Mouse (Mus musculus) midbrain, postnatal 0 days (tissue): ENCODE data around the gene Kdm2a. TPM values are rescaled to one million over a fixed set of nuclear protein-coding genes. Genes with fewer than 3 reads are reported as not detected.

Experiments
- ATAC-seq: fragments of 200-750 bp; cut with Nextera tagmentation; 2 replicates; pipeline ENCODE4 v1.8.0; 2017; ENCODE audit warnings: moderate number of reproducible peaks, mild to moderate bottlenecking, moderate TSS enrichment, moderate library complexity; ENCODE audit not compliant: low FRiP score
- DNase-seq: peaks from one replicate; pipeline ENCODE4 v3.0.0-alpha.2; 2015; ENCODE audit warnings: low spot score
- H3K27ac ChIP-seq: fragments of 300-500 bp; sonication (generic); 2 replicates; pipeline ENCODE4 v1.5.1; 2014; ENCODE audit warnings: low read depth, mild to moderate bottlenecking, low read length, mixed read lengths
- H3K27me3 ChIP-seq: fragments of 300-500 bp; sonication (generic); 2 replicates; pipeline ENCODE4 v1.6.1; 2014; ENCODE audit warnings: low read length, control low read depth, mixed read lengths; ENCODE audit not compliant: insufficient read depth
- H3K36me3 ChIP-seq: fragments of 300-500 bp; sonication (generic); 2 replicates; pipeline ENCODE4 v1.6.1; 2014; ENCODE audit warnings: low read length, control low read depth, mixed read lengths; ENCODE audit not compliant: insufficient read depth
- H3K4me1 ChIP-seq: fragments of 300-500 bp; sonication (generic); 2 replicates; pipeline ENCODE4 v1.6.1; 2014; ENCODE audit warnings: mild to moderate bottlenecking, control low read depth, antibody characterized with exemption, low read length, mixed read lengths; ENCODE audit not compliant: insufficient read depth
- H3K4me2 ChIP-seq: fragments of 300-500 bp; sonication (generic); 2 replicates; pipeline ENCODE4 v1.6.1; 2014; ENCODE audit warnings: low read depth, mild to moderate bottlenecking, low read length, mixed read lengths; ENCODE audit not compliant: poor library complexity, severe bottlenecking
- H3K4me3 ChIP-seq: fragments of 300-500 bp; sonication (generic); 2 replicates; pipeline ENCODE4 v1.5.1; 2014; ENCODE audit warnings: low read depth, mild to moderate bottlenecking, low read length, moderate library complexity
- H3K9ac ChIP-seq: fragments of 300-500 bp; sonication (generic); replicated peaks from 2 replicates; pipeline ENCODE4 v1.6.1; 2014; ENCODE audit warnings: mild to moderate bottlenecking, low read length, moderate library complexity, mixed read lengths; ENCODE audit not compliant: poor library complexity, severe bottlenecking
- H3K9me3 ChIP-seq: fragments of 300-500 bp; sonication (generic); 2 replicates; pipeline ENCODE4 v1.6.1; 2016; ENCODE audit warnings: low read length, control low read depth
- CTCF ChIP-seq: IDR thresholded peaks from 2 replicates; pipeline ENCODE4 v1.5.1; 2016; ENCODE audit warnings: antibody characterized with exemption, mild to moderate bottlenecking
- WGBS: fragments of 180-500 bp; shearing (Covaris S2); extraction: QIAGEN DNeasy Blood & Tissue Kit; methylation state at CpG from one replicate; pipeline ENCODE4 v1.1.7; 2014; 5-methylcytosine and 5-hydroxymethylcytosine counted together
- polyA plus RNA-seq: library from polyadenylated mRNA; unstranded; fragments of >200 nt; fragmentation: Nextera tagmentation; extraction: Ambion mirVana; gene quantifications from 2 replicates; pipeline ENCODE4 v1.2.1, GENCODE M21; 2015
- total RNA-seq: library from RNA; depleted of rRNA; stranded (reverse); fragments of >200 nt; gene quantifications from 2 replicates; pipeline ENCODE4 v1.2.3, GENCODE M21; 2014; rRNA removed

The Kdm2a gene
- total RNA-seq: 64.9 and 103 TPM in 2 replicates
- 17.8 and 18.4 TPM in 2 replicates for polyA plus RNA-seq

DNA sequence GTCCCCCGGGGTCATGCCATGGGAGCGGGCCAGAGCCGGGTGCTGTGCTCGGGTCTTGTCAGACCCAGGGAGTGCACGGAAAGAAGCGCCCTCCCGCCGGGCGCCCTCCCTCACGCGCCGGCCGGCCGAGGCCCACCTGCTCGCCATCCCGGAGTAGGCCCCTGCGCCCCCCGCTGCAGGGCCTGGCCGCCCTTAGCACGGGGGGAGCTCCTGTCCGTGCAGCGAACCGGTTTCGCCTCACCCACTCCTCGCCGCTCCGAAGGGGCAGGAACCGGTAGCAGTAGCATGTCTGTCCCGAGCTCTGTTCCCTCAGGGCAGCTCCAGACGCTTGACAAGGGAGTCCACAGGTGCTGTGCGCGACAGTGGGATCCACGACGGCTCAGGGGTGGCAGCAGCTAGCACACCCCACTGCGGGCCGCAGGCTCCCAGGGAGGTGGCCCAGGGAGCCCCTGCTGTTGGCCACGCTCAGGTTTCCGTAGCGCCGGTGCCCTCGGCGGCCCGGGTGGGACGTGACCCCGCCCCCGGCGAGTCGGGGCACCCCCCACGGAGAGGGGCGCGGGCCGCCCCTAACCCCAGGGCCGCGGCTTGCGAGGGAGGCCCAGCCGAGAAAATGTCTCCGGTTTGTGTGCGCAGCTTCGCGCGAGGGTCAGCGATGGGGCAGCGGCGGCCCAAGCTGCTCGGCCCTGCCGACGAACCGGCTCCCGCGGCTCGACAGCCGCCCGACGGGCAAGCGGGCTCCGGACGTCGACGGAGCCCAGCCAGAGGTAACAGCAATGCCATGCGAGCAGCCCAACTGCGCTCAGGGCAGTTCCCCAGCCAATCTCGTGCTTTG is at the start of gene Kdm2a:
Gene Kdm2a (minus strand): TSS at position 488 of the 832 bp plus-strand sequence.
- H3K27me3 ChIP-seq: no peaks in the 10 kb centered on the region
- H3K9me3 ChIP-seq: no peaks in the 10 kb centered on the region
- peaks cover 3% of the 10 kb centered on the region; the same call in 1 of the 2 replicates for H3K4me1 ChIP-seq
- H3K4me2 ChIP-seq: peak within 1 kb of the TSS; percentile 93
- DNase-seq (peak; percentile 44), ATAC-seq (peak; percentile 25)
- H3K4me3 ChIP-seq: peak within 1 kb of the TSS; percentile 97
- no peaks in the 10 kb centered on the region for H3K36me3 ChIP-seq
- TF ChIP-seq CTCF: no peak
- peak within 1 kb of the TSS; percentile 88 for H3K27ac ChIP-seq
- H3K9ac ChIP-seq: peak within 1 kb of the TSS; percentile 90
- WGBS: 1% methylated on average over 62 of the region's 82 CpGs

- Histone ChIP-seq H3K4me1 (no peaks in the 10 kb centered on the region), H3K9ac (no peak overlapping the region), H3K27me3 (no peaks in the 10 kb centered on the region), H3K4me3 (no peak overlapping the region), H3K27ac (no peak overlapping the region), H3K36me3 (no peaks in the 10 kb centered on the region), H3K4me2 (no peak overlapping the region), H3K9me3 (no peaks in the 10 kb centered on the region)
- DNase-seq (no peak), ATAC-seq (no peak)
- WGBS: 88% methylated on average over 9 of the region's 9 CpGs
- no peak for TF ChIP-seq CTCF
Observed at GRCm38 (mm10) chr19:4447445-4447844, 49.4 kb upstream of the Kdm2a start.

DNA sequence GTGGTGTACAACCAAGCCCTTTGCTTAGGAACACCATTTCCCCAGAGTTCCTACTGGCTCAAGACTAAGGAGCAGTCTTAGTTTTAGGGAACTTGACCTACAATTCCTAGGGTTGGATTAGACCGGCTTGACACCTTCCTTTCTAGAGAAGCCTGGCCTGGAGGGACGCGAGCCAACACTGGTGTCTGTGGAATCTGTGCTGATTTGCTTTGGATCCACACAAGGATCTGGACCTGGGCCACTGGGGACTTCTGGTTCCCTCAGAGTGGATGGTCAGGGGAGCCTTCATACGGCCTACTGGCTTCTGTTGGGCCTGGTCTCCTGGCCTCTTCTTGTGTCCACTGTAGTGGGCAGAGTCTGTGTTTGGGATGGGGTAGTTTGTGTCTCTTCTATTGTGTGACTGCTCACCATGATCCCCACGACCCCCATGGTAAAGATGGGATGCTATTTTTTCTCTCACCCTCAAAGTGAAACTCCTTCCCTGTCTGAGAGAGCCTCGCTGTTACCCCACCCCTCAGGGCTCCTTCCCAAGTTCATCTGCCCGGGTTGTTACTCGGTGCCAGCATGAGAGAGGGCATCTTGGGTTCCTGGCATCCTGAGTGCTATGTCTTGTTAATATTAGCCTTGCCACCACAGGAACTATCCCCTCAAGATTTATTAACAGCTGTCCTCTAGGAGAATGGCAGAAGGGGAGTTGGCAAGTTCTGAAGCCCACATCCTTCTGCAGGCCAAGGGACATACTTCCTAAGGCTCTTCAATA is 48.8 kb upstream of the Kdm2a start:
- no peaks in the 10 kb centered on the region for H3K4me1 ChIP-seq
- no peak for TF ChIP-seq CTCF
- ATAC-seq: no peak

GRCm38 (mm10) chr19:4442408-4442807 is 44.3 kb upstream of the Kdm2a start:
- Histone ChIP-seq H3K4me3 (no peak overlapping the region), H3K27ac (no peak overlapping the region)
- no peak for ATAC-seq

More for the DNA sequence above, 48.8 kb upstream of the Kdm2a start:
- DNase-seq: no peak
- no peak overlapping the region for H3K4me2 ChIP-seq
- no peak overlapping the region for H3K4me3 ChIP-seq
- H3K36me3 ChIP-seq: no peaks in the 10 kb centered on the region
- H3K27me3 ChIP-seq: no peaks in the 10 kb centered on the region
- no peaks in the 10 kb centered on the region for H3K9me3 ChIP-seq
- WGBS: 83% methylated on average over 8 of the region's 8 CpGs
- H3K27ac ChIP-seq: no peak overlapping the region
- no peak overlapping the region for H3K9ac ChIP-seq

GRCm38 (mm10) chr19:4441621-4442161 is 43.6 kb upstream of the Kdm2a start:
- Histone ChIP-seq H3K27ac (no peak overlapping the region), H3K4me1 (peaks cover 7% of the 10 kb centered on the region; the same call in 1 of the 2 replicates), H3K36me3 (no peaks in the 10 kb centered on the region), H3K9ac (no peak overlapping the region), H3K27me3 (peaks cover 18% of the 10 kb centered on the region), H3K4me2 (no peak overlapping the region), H3K4me3 (no peak overlapping the region), H3K9me3 (no peaks in the 10 kb centered on the region)
- 42% methylated on average over 10 of the region's 10 CpGs for WGBS
- ATAC-seq (no peak), DNase-seq (no peak)
- TF ChIP-seq CTCF: no peak

More at GRCm38 (mm10) chr19:4442408-4442807, 44.3 kb upstream of the Kdm2a start:
- Histone ChIP-seq H3K27me3 (peaks cover 18% of the 10 kb centered on the region), H3K9ac (no peak overlapping the region), H3K9me3 (no peaks in the 10 kb centered on the region), H3K4me2 (no peak overlapping the region), H3K36me3 (no peaks in the 10 kb centered on the region), H3K4me1 (peaks cover 7% of the 10 kb centered on the region; the same call in 1 of the 2 replicates)
- WGBS: 10% methylated on average over 3 of the region's 3 CpGs
- peak; percentile 94 for TF ChIP-seq CTCF
- DNase-seq: peak; percentile 74
